Mouse (Mus musculus) ovary, postnatal 14 days (tissue): Measurements from ENCODE around the gene Atr.
"Not testable (repeated sequence)": the region's sequence is repeated elsewhere in the genome, so short reads cannot be mapped to it uniquely, and the experiment has no call there.

ENCODE experiments used
- DNase-seq: peaks from one replicate; pipeline ENCODE4 v3.0.0; 2022; ENCODE audit warnings: low spot score

The Atr gene

DNA sequence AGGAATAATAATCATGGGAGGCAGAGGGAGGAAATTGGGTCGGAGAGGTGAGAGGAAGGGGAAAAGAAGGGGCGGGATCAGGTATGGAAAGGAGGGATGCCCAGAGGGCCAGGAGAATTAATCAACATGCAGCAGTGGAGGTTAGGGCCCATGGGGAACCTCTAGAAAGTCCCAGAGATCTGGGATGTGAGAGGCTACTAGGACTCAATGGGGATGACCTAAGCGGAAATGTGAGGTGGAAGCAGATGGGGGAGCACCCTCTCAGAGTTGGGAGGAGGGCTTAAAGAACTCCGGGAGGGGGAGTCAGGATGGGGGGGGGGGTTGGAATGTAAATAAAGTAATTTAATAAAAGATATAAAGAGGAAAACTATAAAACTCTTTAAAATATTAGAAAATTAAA is 96.3 kb downstream of the Atr start:
- no peak for DNase-seq

- DNase-seq = no peak
These were observed 96.8 kb downstream of the Atr start for GRCm38 (mm10) chr9:95954226-95954584.

DNA sequence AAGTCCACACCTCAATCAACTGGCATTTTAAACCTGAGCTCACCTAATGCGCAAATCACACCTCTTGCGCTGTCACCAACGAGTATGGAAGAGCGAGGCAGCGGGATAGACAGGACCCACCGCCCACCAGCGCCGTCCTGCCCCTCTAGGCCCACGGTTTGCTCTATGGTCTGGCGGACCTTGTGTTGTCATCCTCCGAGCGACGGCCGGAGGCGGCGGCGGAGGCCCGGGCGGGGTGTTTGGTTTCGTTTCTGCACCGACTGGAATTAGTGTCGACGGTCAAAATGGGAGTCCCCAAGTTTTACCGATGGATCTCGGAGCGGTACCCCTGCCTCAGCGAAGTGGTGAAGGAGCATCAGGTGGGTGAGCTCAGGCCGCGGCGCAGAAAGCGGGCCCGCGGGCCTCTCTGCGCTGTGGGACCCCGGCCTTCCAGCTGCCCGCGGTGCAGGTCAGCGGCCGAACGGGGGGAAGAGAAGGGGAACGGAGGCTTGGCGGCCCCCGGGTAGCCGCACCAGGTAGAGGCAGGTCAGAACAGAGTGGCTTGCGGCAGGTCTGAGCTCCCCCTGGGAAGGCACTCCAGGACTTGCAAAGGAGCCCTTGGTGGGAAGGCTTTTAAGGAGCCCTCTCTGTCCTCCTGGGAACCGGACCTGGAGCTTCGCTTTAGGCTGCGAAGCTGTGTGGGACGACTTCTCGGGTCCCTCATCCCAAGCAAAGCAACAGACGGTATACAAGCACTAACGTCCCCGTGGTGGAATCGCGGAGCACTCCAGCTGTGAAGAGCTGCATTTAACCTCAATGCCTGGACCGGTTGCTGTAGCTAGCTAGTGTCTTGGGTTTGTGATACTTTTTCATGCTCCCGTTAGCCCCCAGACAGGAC is 97.4 kb downstream of the Atr start, which contains the start of gene Xrn1:
Xrn1 (plus strand) TSS at position 176 of the 877 bp plus-strand sequence.
- DNase-seq = peak; percentile 89

DNA sequence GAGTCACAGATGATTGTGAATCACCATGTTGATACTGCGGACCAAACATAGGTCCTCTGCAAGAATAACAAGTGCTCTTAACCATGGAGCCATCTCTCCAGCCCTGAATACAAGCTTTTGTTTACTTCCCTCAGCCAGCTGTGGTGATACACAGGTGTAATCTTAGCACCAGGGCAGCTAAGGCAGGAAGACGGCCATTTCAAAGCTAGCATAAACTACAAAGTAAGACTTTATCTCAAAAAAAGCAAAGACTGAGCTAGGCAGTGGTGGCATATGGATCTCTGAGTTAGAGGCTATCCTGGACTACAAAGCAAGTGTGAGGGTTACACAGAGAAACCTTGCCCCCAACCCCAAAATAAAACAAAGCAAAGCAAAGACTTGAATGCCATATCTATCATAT is 100.2 kb downstream of the Atr start:
- no peak for DNase-seq

GRCm38 (mm10) chr9:95958041-95958730 is 100.8 kb downstream of the Atr start:
- DNase-seq = no peak

- DNase-seq = not testable (repeated sequence)
These were observed 101.3 kb downstream of the Atr start for GRCm38 (mm10) chr9:95958731-95959105.

DNA sequence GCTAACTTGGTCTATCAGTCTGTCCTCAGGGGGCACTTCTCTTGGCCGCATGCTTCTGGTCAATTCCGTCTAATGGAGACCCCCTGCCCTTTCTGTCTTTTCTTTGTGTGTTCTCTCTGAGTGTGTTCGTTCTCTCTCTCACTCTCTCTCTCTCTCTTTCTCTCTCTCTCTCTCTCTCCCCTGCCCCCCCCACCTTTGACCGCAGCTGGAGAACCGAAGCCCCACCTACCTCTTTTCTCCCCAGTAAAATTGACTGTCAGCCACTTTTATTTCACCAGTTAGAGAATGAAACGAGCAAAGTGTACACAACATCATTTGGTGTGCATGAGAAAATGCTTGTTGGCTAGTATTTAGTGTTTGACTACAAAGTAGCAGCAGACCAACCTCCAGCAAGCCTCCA is 101.8 kb downstream of the Atr start:
- DNase-seq = no peak

GRCm38 (mm10) chr9:95959732-95960428 is 102.5 kb downstream of the Atr start:
- DNase-seq = no peak

GRCm38 (mm10) chr9:95961058-95961457 is 103.7 kb downstream of the Atr start:
- no peak for DNase-seq

GRCm38 (mm10) chr9:95964037-95964436 is 106.6 kb downstream of the Atr start:
- no peak for DNase-seq

DNA sequence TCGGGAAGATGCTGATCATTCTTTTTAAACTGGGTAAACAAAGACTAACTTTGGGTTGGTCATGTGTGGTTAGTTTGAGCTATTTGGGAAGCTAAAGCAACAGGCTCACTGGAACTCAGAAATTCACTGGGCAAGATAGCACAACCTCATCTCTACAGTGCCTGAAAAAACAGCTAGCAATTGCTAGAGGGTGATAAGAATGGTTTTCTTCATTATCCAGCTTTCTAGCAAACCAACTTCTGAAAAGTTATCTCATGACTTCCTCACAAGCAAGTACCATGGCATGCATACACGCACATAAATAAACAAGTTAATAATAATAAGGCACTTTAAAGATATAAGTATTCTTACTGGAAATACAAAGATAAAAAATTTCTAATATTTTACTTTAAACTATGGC is 120.9 kb downstream of the Atr start:
- DNase-seq = no peak

DNA sequence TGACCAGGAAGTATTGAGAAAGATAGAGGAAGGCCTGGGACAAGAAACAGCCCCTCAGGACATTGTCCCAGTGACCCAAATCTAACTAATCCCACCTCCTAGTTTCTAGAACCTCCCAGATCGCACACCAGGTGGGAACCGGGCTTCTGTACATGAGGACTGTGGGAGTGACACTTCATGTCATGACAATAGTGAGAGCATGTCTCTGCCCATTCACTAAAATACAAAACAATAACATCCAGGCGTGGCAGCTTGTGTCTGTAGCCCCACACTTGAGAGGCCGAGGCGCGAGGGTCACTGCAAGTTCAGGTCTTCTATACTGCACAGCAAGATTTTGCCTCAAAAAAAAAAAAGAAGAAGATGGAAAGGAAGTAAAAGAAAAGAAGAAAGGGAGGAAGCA is 122.5 kb downstream of the Atr start:
- no peak for DNase-seq

GRCm38 (mm10) chr9:95992255-95992654 is 134.9 kb downstream of the Atr start:
- DNase-seq = no peak
